Mouse (Mus musculus) forebrain, embryonic 11.5 days (tissue): Measurements from ENCODE around the gene 4930522H14Rik. TPM values are rescaled to one million over a fixed set of nuclear protein-coding genes. Genes with fewer than 3 reads are reported as not detected.

Experiments
- ATAC-seq: fragments of 200-750 bp; cut with Nextera tagmentation; replicated peaks from 2 replicates; pipeline ENCODE4 v1.8.0; 2017; ENCODE audit warnings: moderate TSS enrichment; ENCODE audit not compliant: low FRiP score
- DNase-seq: peaks from one replicate; pipeline ENCODE4 v3.0.0-alpha.2; 2017; ENCODE audit warnings: low spot score
- H3K27ac ChIP-seq: fragments of 300-500 bp; sonication (generic); 2 replicates; pipeline ENCODE4 v1.5.1; 2014; ENCODE audit warnings: low read depth, low read length
- H3K27me3 ChIP-seq: fragments of 300-500 bp; sonication (generic); 2 replicates; pipeline ENCODE4 v1.6.1; 2014; ENCODE audit warnings: mild to moderate bottlenecking, low read length, mixed read lengths; ENCODE audit not compliant: control insufficient read depth, insufficient read depth
- H3K36me3 ChIP-seq: fragments of 300-500 bp; sonication (generic); 2 replicates; pipeline ENCODE4 v1.6.1; 2014; ENCODE audit warnings: mild to moderate bottlenecking, low read length, moderate library complexity, mixed read lengths; ENCODE audit not compliant: control insufficient read depth, insufficient read depth
- H3K4me1 ChIP-seq: fragments of 300-500 bp; sonication (generic); replicated peaks from 2 replicates; pipeline ENCODE4 v1.6.1; 2014; ENCODE audit warnings: low read length, mixed read lengths; ENCODE audit not compliant: control insufficient read depth, insufficient read depth
- H3K4me2 ChIP-seq: fragments of 300-500 bp; sonication (generic); 2 replicates; pipeline ENCODE4 v1.6.1; 2014; ENCODE audit warnings: low read depth, mild to moderate bottlenecking, low read length, moderate library complexity, mixed read lengths; ENCODE audit not compliant: severe bottlenecking
- H3K4me3 ChIP-seq: fragments of 300-500 bp; sonication (generic); 2 replicates; pipeline ENCODE4 v1.5.1; 2014; ENCODE audit warnings: low read depth, low read length
- H3K9ac ChIP-seq: fragments of 300-500 bp; sonication (generic); 2 replicates; pipeline ENCODE4 v1.6.1; 2014; ENCODE audit warnings: low read length
- H3K9me3 ChIP-seq: fragments of 300-500 bp; sonication (generic); 2 replicates; pipeline ENCODE4 v1.6.1; 2016; ENCODE audit warnings: low read length, mixed read lengths; ENCODE audit not compliant: control insufficient read depth
- WGBS: fragments of 180-500 bp; shearing (Covaris S2); extraction: QIAGEN DNeasy Blood & Tissue Kit; methylation state at CpG from one replicate; pipeline ENCODE4 v1.1.7; 2014; 5-methylcytosine and 5-hydroxymethylcytosine counted together
- polyA plus RNA-seq: library from polyadenylated mRNA; unstranded; fragments of >200 nt; fragmentation: Nextera tagmentation; extraction: Ambion mirVana; gene quantifications from 2 replicates; pipeline ENCODE4 v1.2.1, GENCODE M21; 2014

4930522H14Rik gene
- polyA plus RNA-seq, 1 experiment from 2014 or later, result not detected

DNA sequence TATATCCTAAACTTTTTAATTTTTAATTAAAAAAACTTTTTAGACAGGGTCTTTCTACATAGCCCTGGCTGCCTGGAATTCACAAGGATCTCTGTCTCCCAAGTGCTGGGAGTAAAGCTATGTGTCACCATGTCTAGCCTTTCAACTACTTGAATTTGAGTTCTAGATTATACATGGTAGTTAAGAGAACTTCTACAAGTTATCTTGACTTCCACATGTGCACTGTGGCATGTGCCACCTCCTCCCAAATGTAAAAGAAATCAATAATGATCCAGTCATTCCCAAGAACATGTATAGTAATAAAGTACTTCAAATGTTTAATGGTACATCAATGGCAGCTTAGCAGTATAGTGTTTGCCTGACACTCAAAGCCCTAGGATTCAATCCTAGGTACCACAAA lies 63.4 kb downstream of the 4930522H14Rik start:
- no peak for DNase-seq
- no peak overlapping the region for H3K27ac ChIP-seq
- H3K9ac ChIP-seq, result no peak overlapping the region
- no peaks in the 10 kb centered on the region for H3K27me3 ChIP-seq
- H3K4me3 ChIP-seq, result no peak overlapping the region
- H3K36me3 ChIP-seq, result no peaks in the 10 kb centered on the region
- H3K4me1 ChIP-seq, result no peaks in the 10 kb centered on the region
- H3K4me2 ChIP-seq, result no peak overlapping the region
- no peak for ATAC-seq
- no peaks in the 10 kb centered on the region for H3K9me3 ChIP-seq

DNA sequence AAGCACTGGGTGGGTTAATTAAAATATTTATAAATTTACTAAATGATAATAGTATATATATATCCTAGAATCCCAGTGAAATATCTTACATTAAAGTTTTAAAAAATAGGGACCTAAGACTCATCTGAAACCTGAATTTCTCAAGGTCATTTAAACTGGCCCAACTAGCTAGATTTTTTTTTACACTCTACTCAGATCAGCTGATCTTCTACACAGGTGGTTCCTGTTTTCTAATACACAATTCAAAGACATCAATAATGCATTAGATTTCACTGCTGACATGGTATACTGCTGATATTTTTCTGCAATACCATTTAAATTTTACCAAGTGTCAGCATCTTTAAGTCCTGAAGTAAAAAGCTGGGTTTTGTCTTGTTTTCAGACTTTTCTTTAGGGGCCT lies 67.2 kb downstream of the 4930522H14Rik start:
- no peak for ATAC-seq
- Histone ChIP-seq H3K27ac (no peak overlapping the region), H3K27me3 (no peaks in the 10 kb centered on the region), H3K4me1 (no peaks in the 10 kb centered on the region), H3K36me3 (no peaks in the 10 kb centered on the region), H3K9ac (no peak overlapping the region), H3K4me3 (no peak overlapping the region), H3K9me3 (no peaks in the 10 kb centered on the region), H3K4me2 (no peak overlapping the region)
- DNase-seq, result no peak

DNA sequence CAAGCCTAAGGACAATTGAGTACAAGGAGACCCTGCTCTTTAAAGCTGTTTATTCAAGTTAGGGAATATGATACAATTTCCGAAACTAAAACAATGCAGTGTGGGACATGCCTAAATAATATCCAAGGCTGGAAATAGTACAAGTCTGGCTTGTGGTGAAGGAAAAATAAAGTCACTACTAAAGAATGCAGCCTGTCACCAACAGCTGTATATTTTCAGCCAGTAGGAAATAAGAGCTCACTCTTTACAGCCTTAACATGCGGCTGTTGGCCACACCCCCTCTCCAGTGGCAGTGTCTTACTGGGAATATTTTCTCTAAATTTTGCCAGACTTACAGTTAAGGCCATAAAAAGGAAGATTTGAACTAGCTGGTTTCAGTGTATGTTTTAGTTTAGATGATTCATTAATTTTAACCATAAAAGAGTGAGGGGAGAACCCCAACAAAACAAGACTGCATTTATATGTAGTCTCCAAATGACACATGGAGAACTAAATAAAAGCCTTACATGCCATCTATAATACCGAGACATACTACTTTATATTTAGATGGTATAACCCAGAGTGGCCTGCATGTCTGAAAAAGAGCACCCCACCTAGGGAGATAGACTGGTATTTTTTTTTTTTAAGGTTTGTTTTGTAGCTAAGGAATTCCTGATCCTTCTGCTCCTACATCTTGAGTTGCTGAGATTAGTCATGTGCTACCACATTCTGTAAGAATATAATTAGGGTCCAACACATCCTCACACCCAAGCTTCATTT lies 70.5 kb downstream of the 4930522H14Rik start:
- DNase-seq, result no peak
- Histone ChIP-seq H3K27ac (no peak overlapping the region), H3K4me2 (no peak overlapping the region), H3K9ac (no peak overlapping the region), H3K4me1 (no peaks in the 10 kb centered on the region), H3K36me3 (no peaks in the 10 kb centered on the region), H3K27me3 (no peaks in the 10 kb centered on the region), H3K9me3 (no peaks in the 10 kb centered on the region), H3K4me3 (no peak overlapping the region)
- no peak for ATAC-seq
- 81% methylated on average over 3 of the region's 3 CpGs for WGBS

DNA sequence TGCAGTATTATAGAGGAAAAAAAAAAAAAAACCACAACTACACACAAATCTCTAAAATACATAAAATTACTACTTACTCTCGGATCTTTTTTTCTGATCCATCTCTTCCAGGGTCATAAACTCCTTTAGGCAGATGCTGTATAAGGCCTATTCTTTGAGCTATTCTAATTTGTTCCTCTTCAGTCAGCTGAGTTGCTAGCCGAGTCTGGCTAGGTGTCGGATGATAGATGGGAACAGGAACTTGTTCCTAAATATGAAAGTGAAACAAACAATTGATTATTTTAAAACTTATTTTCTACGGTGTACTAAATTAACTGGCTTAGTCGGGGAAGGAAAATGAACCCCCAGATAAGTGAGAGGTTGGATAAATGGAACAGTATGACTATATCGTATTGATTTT lies 74.3 kb downstream of the 4930522H14Rik start:
- DNase-seq (no peak), ATAC-seq (no peak)
- 93% methylated on average over 6 of the region's 6 CpGs for WGBS
- H3K4me1 ChIP-seq, result no peaks in the 10 kb centered on the region
- H3K9me3 ChIP-seq, result no peaks in the 10 kb centered on the region
- no peak overlapping the region for H3K27ac ChIP-seq
- no peak overlapping the region for H3K4me3 ChIP-seq
- H3K4me2 ChIP-seq, result no peak overlapping the region
- H3K9ac ChIP-seq, result no peak overlapping the region
- H3K36me3 ChIP-seq, result no peaks in the 10 kb centered on the region
- no peaks in the 10 kb centered on the region for H3K27me3 ChIP-seq

Other genes starting within 250 kb of the 4930522H14Rik start
- gene Ttc39a, start 124.7 kb downstream of the 4930522H14Rik start, polyA plus RNA-seq, result 3.8 and 4.4 TPM in 2 replicates
- gene Rnf11, start 46.6 kb downstream of the 4930522H14Rik start, polyA plus RNA-seq, result 45.1 and 49.4 TPM in 2 replicates
- gene Cdkn2c, start 135.9 kb upstream of the 4930522H14Rik start, polyA plus RNA-seq, result 9.3 and 9.5 TPM in 2 replicates
- 42.7 and 42.9 TPM in 2 replicates for gene Faf1, start 145.3 kb upstream of the 4930522H14Rik start, polyA plus RNA-seq